Mouse (Mus musculus) liver, postnatal 0 days (tissue): ENCODE measurements around the gene Pramef25.
"Not testable (repeated sequence)": the region's sequence is repeated elsewhere in the genome, so short reads cannot be mapped to it uniquely, and the experiment has no call there.

Experiments used
- CTCF ChIP-seq: sonication (generic); IDR thresholded peaks from 2 replicates; pipeline ENCODE4 v1.5.1; 2016; ENCODE audit warnings: antibody characterized with exemption, low read depth
- EP300 ChIP-seq: IDR thresholded peaks from 2 replicates; pipeline ENCODE4 v1.6.1; 2016; ENCODE audit warnings: antibody characterized with exemption, low read depth, mild to moderate bottlenecking

DNA sequence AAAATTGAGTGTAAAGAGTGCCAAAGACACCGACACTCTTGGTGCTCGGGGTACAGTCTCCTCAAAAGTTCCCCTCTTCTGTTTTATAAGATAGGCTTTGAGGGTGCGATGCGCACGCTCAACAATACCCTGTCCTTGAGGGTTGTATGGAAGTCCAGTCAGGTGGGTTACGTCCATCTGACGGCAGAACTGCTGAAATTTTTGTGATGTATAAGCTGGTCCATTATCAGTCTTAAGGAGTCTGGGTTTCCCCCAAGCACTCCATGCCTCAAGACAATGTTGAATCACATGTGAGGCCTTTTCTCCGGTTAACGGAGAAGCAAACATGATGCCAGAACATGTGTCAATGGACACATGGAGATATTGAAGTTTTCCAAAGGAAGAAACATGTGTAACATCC, 34.9 kb upstream of the Pramef25 start:
- not testable (repeated sequence) for TF ChIP-seq EP300, CTCF
